Mouse (Mus musculus): ENCODE measurements at regions not wholly inside any gene's neighbourhood (a gene's known extent, or its start where the extent isn't known, plus 50 kb on each side); places are given as distances from the start of the nearest gene placed in this dataset.

- no peak for DNase-seq
Observed at GRCm38 (mm10) chr13:78717686-78718431, 518.3 kb upstream of the Nr2f1 start.

DNA sequence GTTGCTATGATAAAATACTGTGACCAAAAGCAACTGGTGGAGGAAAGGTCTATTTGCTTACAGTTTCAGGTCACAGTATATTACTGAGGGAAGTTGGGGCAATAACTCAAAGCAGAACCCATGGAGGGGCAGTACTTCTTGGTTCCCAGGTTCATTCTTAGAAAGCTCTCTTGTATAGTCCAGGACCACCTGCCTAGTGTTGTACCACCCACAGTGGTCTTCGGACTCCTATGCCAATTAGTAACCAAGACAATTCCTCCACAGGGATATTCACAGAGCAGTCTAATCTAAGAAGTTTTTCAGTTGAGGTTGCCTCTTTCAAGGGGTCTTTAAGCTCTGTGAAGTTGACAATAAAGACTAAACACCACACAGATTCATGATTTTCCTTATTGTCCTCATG lies 517.6 kb upstream of the Nr2f1 start:
- no peak for DNase-seq

DNA sequence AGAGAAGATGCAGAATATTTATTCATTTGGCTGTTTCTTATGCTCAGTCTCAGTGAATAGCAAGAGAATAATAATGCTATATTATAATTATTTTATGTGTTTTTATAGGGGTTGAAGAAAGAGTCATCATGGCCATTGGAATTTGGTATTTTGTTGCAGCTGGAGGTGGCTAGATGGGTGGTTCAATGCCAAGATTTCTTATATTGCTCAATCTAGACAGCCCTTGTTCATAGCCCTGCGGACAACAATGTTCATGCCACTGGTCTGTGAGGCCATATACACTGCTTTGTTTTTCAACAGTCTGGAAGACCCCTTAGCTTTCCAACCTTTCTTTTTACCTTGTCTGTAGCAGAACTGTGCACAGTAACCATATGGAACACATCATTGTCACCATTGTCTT lies 505.1 kb upstream of the Nr2f1 start:
- no peak for DNase-seq

- peak; percentile 3 for DNase-seq
Observed at GRCm38 (mm10) chr13:78697814-78698519, 498.4 kb upstream of the Nr2f1 start.

GRCm38 (mm10) chr13:78679255-78679895 lies 479.8 kb upstream of the Nr2f1 start:
- DNase-seq, result peak; percentile 5

DNA sequence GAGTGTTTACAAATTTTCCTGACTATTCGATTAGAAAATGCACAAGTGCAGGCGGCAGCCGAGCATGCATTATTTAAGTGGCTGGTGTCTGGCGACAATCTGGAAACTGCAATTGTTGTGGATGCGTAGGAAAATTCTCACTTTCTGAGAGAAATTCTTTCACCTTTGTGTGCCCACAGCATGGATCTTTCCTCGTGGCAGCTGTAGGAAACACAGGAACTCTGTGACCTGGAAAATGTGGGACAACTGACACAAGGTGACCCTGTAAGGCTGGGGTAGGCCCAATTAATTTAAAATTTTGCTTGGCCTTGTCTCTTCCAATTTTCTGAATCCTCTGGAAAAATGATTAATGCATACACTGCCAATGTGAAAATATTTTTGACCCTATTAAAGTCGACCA lies 478.7 kb upstream of the Nr2f1 start:
- DNase-seq, result no peak

GRCm38 (mm10) chr13:78658285-78658684 lies 458.7 kb upstream of the Nr2f1 start:
- DNase-seq, result no peak

- DNase-seq, result no peak
Observed at GRCm38 (mm10) chr13:78656766-78657165, 457.2 kb upstream of the Nr2f1 start.

DNA sequence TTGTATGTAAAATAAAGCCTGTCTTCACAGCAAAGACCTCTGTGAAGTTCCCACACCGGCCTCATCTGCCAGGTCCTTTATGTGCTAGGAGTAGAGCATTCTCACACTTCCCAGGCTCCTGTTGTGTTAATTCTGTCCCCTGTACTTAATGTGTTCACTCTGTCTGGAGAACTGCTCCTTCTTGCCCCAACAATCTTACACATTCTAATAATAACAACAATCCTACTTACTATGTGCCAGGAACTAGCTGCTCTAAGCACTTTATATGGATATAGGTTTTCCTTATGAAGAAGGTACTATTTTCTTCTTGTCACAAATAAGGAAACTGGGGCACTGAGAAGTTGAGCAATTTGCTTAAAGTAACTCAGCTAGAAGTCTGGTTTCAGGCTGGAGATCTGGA lies 456.6 kb upstream of the Nr2f1 start:
- DNase-seq, result no peak

DNA sequence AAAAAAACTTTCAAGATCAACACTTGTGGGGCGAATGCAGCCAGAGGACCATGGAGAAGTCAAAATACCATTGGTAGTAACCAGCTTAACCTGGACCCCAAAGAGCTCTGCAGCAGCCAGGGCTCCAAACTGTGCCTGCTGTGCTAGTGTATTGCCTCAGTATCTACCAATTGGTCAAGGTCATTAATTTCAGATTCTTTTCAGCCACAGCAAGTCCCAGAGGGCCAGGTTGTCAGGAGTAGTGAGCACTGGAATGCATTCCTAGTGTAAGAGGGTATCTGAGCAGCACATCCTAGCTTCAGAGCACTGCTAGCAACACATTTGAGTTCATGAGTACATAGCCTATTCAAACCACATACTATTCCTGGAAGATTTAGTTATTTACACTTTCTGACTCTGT lies 451.3 kb upstream of the Nr2f1 start:
- DNase-seq, result no peak

DNA sequence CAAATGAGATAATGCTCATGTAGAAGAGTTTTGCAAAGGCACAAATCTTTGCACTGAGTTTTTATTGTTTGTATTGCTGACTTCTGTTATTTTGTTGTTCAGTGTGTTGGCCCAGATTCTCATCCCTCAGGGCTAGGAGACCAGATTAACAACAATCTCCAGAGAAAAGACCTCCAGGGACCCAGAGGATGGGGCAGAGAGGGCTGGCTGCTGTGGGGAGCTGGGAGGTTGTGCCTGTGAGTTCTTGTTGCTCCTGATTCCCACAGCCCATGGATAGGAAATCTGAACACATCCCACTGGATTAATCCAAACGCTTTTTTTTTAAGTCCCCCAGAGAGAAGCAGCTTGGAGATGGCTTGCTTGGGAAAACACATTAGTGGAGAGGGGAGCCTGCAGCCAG lies 445.0 kb upstream of the Nr2f1 start:
- no peak for DNase-seq

- no peak for DNase-seq
Observed at GRCm38 (mm10) chr13:78643023-78643422, 443.5 kb upstream of the Nr2f1 start.

- DNase-seq, result no peak
Observed at GRCm38 (mm10) chr13:78642443-78642729, 442.8 kb upstream of the Nr2f1 start.

DNA sequence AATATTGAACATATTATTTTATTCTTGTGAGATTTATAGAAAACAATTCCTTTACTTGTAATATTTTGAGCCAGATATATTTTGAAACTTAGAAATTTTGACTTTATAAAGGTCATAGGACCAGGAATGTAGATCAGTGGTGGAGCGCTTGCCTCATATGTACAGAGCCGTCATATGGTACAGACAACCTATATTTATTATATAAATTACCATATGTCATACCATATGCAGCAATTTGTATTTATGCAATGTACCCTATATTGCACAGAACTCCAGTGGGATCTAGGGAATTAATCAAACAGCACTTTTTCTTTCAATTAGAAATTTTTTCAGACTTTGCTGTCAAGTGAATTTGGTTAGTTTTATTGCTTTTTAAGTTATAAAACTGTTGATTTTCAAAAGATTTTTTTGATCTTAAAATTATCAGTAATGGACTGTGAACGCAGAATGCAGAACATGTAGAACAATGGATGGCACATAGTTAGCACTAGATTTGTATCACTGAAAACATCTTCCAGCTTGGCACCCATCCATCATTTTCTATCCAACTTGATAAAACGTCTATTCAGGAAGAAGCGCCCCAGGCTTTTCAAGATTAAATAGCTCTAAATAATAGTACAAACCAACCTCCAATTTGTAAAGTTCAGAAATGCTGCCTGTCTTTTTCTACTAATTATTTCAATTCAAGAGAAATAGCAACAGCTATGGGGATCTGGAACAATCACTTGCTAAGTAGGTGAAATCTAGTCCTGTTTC lies 442.3 kb upstream of the Nr2f1 start:
- no peak for DNase-seq

GRCm38 (mm10) chr13:78640340-78640739 lies 440.8 kb upstream of the Nr2f1 start:
- no peak for DNase-seq

DNA sequence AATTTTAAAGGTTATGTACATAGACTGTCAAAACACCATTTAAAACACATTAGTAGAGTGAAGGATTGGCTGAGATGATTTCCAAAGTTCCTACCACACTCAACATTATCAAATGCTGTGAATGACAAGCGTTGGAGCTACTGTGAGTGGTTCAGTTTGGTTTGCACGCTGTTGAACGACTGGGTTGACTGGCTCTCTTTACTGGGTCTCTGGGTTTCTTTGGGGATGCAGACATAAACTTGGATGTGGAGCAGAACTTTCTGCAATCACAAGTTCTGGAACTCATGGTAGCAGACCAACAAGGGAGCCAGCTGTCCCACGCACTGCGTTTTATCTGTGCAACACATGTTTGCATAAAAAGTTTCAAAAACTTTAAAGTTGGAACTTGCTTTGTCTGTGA lies 438.9 kb upstream of the Nr2f1 start:
- no peak for DNase-seq

DNA sequence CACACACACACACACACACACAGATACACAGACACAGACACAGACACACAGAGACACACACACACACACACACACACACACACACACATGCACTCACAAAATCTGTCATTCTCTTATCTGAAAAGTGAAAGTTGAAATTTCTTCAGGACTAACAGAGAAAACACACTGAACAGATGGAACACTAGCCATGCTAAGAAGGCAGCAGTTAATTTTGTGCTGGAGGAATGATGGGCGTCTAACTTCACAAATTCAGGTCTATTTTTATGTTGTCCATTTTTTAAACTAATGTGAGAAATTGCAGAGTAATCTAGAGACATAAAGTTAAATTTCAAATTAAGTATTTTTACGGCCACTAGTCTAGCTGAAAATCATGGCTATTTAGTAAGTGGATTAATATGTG lies 432.1 kb upstream of the Nr2f1 start:
- DNase-seq, result no peak

DNA sequence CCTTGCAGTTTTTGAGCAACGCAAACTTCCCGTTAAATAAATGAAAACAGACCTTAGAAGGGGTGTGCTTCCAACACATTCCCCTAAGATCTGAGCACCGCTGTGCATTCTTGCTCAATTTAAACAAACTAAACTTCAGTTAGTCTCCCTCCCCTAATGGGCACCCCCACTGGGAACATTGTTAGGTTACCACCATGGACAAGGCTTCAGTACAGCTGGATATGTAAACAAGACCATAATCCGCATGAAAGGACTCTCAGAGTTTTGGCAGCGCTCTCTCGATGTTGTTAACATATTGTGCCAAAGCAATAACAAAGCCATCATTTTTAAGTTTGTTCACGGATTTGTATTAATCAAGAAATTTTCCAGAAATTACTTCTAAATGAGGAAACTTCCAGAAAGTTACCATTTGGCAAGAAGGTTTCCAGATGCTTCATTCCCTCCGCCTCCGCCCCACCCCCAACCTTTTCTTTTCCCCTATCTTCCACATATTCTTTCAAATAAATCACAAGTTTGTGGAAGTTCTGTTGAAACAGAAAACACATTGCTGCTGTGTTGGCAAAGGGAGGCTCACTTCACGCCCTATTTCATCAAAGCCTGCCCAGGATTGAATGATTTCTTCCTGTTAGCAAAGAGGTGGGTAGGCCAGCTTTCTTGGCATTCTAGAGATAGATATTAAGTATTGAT lies 429.6 kb upstream of the Nr2f1 start:
- peak; percentile 2 for DNase-seq

- DNase-seq, result no peak
Observed at GRCm38 (mm10) chr13:78623652-78624051, 424.1 kb upstream of the Nr2f1 start.

GRCm38 (mm10) chr13:78602861-78603211 lies 403.3 kb upstream of the Nr2f1 start:
- DNase-seq, result no peak

- no peak for DNase-seq
Observed at GRCm38 (mm10) chr13:78602211-78602860, 402.8 kb upstream of the Nr2f1 start.

Data from adrenal gland, postnatal 10 days (tissue).